Mouse (Mus musculus): Measurements from ENCODE around the gene Gm20662. TPM values are rescaled to one million over a fixed set of nuclear protein-coding genes. Genes with fewer than 3 reads are reported as not detected.

Gm20662 gene
- polyA plus RNA-seq, 1 experiment = not detected

- Histone ChIP-seq H3K9me3 (ENCODE audit: control insufficient read depth, low read length) (no peaks in the 10 kb centered on the region), H3K4me1 (ENCODE audit: control insufficient read depth) (peaks cover 85% of the 10 kb centered on the region), H3K27me3 (ENCODE audit: control insufficient read depth) (no peaks in the 10 kb centered on the region), H3K36me3 (ENCODE audit: control insufficient read depth) (peaks cover 84% of the 10 kb centered on the region), H3K4me3 (replicated peaks) (peak within 1 kb of the TSS; percentile 73)
- TF ChIP-seq GATA1 (IDR thresholded peaks at IDR 0.05; ENCODE audit: low read length) (no peak), TAL1 (IDR thresholded peaks at IDR 0.05; ENCODE audit: low read length) (no peak)
Measured at GRCm38 (mm10) chr9:108049016-108049455, 52.9 kb downstream of the Gm20662 start, which contains the start of gene Gmppb. TSS of gene Gmppb (plus strand) at chr9:108049242.

GRCm38 (mm10) chr9:108049561-108050251 is 53.6 kb downstream of the Gm20662 start:
- TF ChIP-seq GATA1 (IDR thresholded peaks at IDR 0.05; ENCODE audit: low read length) = no peak
- TF ChIP-seq TAL1 (IDR thresholded peaks at IDR 0.05; ENCODE audit: low read length) = no peak
- H3K36me3 ChIP-seq (ENCODE audit: control insufficient read depth) = peaks cover 86% of the 10 kb centered on the region
- peaks cover 89% of the 10 kb centered on the region for H3K4me1 ChIP-seq (ENCODE audit: control insufficient read depth)
- H3K27me3 ChIP-seq (ENCODE audit: control insufficient read depth) = no peaks in the 10 kb centered on the region
- H3K4me3 ChIP-seq (replicated peaks) = peak overlapping the region; percentile 73
- no peaks in the 10 kb centered on the region for H3K9me3 ChIP-seq (ENCODE audit: control insufficient read depth, low read length)

- no peak overlapping the region for H3K4me3 ChIP-seq (replicated peaks)
- TF ChIP-seq TAL1 (IDR thresholded peaks at IDR 0.05; ENCODE audit: low read length) (no peak), GATA1 (IDR thresholded peaks at IDR 0.05; ENCODE audit: low read length) (no peak)
- no peaks in the 10 kb centered on the region for H3K27me3 ChIP-seq (ENCODE audit: control insufficient read depth)
- H3K4me1 ChIP-seq (ENCODE audit: control insufficient read depth) = peaks cover 78% of the 10 kb centered on the region
- H3K9me3 ChIP-seq (ENCODE audit: control insufficient read depth, low read length) = no peaks in the 10 kb centered on the region
- H3K36me3 ChIP-seq (ENCODE audit: control insufficient read depth) = peaks cover 86% of the 10 kb centered on the region
Measured at GRCm38 (mm10) chr9:108051184-108051930, 55.2 kb downstream of the Gm20662 start.

GRCm38 (mm10) chr9:108051931-108052220 is 55.7 kb downstream of the Gm20662 start:
- Histone ChIP-seq H3K4me1 (ENCODE audit: control insufficient read depth) (peaks cover 73% of the 10 kb centered on the region), H3K4me3 (replicated peaks) (no peak overlapping the region), H3K36me3 (ENCODE audit: control insufficient read depth) (peaks cover 86% of the 10 kb centered on the region), H3K9me3 (ENCODE audit: control insufficient read depth, low read length) (no peaks in the 10 kb centered on the region), H3K27me3 (ENCODE audit: control insufficient read depth) (no peaks in the 10 kb centered on the region)
- TF ChIP-seq GATA1 (IDR thresholded peaks at IDR 0.05; ENCODE audit: low read length) (no peak), TAL1 (IDR thresholded peaks at IDR 0.05; ENCODE audit: low read length) (no peak)

- Histone ChIP-seq H3K27me3 (ENCODE audit: control insufficient read depth) (no peaks in the 10 kb centered on the region), H3K9me3 (ENCODE audit: control insufficient read depth, low read length) (no peaks in the 10 kb centered on the region), H3K4me3 (replicated peaks) (no peak overlapping the region), H3K4me1 (ENCODE audit: control insufficient read depth) (peaks cover 67% of the 10 kb centered on the region), H3K36me3 (ENCODE audit: control insufficient read depth) (peaks cover 86% of the 10 kb centered on the region)
- no peak for TF ChIP-seq TAL1 (IDR thresholded peaks at IDR 0.05; ENCODE audit: low read length)
- TF ChIP-seq GATA1 (IDR thresholded peaks at IDR 0.05; ENCODE audit: low read length) = no peak
Measured at GRCm38 (mm10) chr9:108052411-108052810, 56.3 kb downstream of the Gm20662 start.

- H3K36me3 ChIP-seq (ENCODE audit: control insufficient read depth) = peaks cover 86% of the 10 kb centered on the region
- TF ChIP-seq TAL1 (IDR thresholded peaks at IDR 0.05; ENCODE audit: low read length) (no peak), GATA1 (IDR thresholded peaks at IDR 0.05; ENCODE audit: low read length) (no peak)
- H3K9me3 ChIP-seq (ENCODE audit: control insufficient read depth, low read length) = no peaks in the 10 kb centered on the region
- H3K4me1 ChIP-seq (ENCODE audit: control insufficient read depth) = peaks cover 61% of the 10 kb centered on the region
- peak within 1 kb of the TSS; percentile 3 for H3K4me3 ChIP-seq (replicated peaks)
- H3K27me3 ChIP-seq (ENCODE audit: control insufficient read depth) = no peaks in the 10 kb centered on the region
Measured at GRCm38 (mm10) chr9:108052885-108053664, 56.9 kb downstream of the Gm20662 start, which contains the start of gene Amigo3. TSS of gene Amigo3 (plus strand) at chr9:108053159.

GRCm38 (mm10) chr9:108053665-108054225 is 57.6 kb downstream of the Gm20662 start:
- H3K4me1 ChIP-seq (ENCODE audit: control insufficient read depth) = peaks cover 54% of the 10 kb centered on the region
- H3K4me3 ChIP-seq (replicated peaks) = no peak overlapping the region
- H3K27me3 ChIP-seq (ENCODE audit: control insufficient read depth) = no peaks in the 10 kb centered on the region
- H3K9me3 ChIP-seq (ENCODE audit: control insufficient read depth, low read length) = no peaks in the 10 kb centered on the region
- H3K36me3 ChIP-seq (ENCODE audit: control insufficient read depth) = peaks cover 92% of the 10 kb centered on the region
- no peak for TF ChIP-seq TAL1 (IDR thresholded peaks at IDR 0.05; ENCODE audit: low read length)
- no peak for TF ChIP-seq GATA1 (IDR thresholded peaks at IDR 0.05; ENCODE audit: low read length)

GRCm38 (mm10) chr9:108054331-108055040 is 58.3 kb downstream of the Gm20662 start:
- no peaks in the 10 kb centered on the region for H3K27me3 ChIP-seq (ENCODE audit: control insufficient read depth)
- H3K4me3 ChIP-seq (replicated peaks) = no peak overlapping the region
- no peaks in the 10 kb centered on the region for H3K9me3 ChIP-seq (ENCODE audit: control insufficient read depth, low read length)
- TF ChIP-seq TAL1 (IDR thresholded peaks at IDR 0.05; ENCODE audit: low read length) (no peak), GATA1 (IDR thresholded peaks at IDR 0.05; ENCODE audit: low read length) (no peak)
- peaks cover 51% of the 10 kb centered on the region for H3K4me1 ChIP-seq (ENCODE audit: control insufficient read depth)
- peaks cover 99% of the 10 kb centered on the region for H3K36me3 ChIP-seq (ENCODE audit: control insufficient read depth)

Data from erythroblast, embryonic 14.5 days (primary cell).